Comparison of ENCODE assay signal across 32 mouse cellular contexts in the genomic region with DNA sequence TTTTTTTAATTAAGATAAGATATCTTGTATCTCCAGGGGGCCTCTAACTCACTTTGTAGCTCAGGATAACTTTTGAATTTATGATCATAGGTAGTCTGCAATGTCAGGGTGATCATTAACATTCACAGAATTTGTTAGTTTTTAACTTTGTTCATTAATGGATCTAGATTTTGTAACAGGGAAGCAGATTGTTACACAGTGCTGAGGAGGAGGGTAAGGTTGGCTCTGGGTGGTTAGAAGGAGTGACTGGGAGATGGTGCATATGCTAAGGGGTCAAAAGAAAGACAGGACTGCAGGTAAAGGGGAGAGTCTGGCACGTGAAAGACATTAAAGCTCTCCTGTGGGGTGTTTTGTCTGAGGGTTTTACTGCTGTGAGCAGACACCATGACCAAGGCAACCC.
"Had no signal": no experiment of that assay in that cellular context is flagged by ENCODE, and none has a peak within 500 bp of the region (broad histone marks: within the 10 kb centered on the region; RNA-seq: fewer than 3 reads in every experiment).

No protein-coding gene starts in this region.

- ATAC-seq: hindbrain, embryonic 16.5 days; hindbrain, postnatal 0 days; inflammation-experienced regulatory T-cells, adult 6 months; intestine, embryonic 15.5 days; intestine, embryonic 16.5 days; intestine, postnatal 0 days had no signal

- H3K36me3 ChIP-seq: heart, embryonic 10.5 days; heart, embryonic 12.5 days; heart, embryonic 13.5 days; heart, embryonic 15.5 days; hindbrain, embryonic 10.5 days; hindbrain, embryonic 12.5 days; hindbrain, embryonic 13.5 days; hindbrain, embryonic 15.5 days; intestine, embryonic 15.5 days; kidney, embryonic 15.5 days had no signal

- H3K27ac ChIP-seq: heart, embryonic 10.5 days; heart, embryonic 13.5 days; heart, embryonic 15.5 days; hindbrain, embryonic 10.5 days; hindbrain, embryonic 12.5 days; hindbrain, embryonic 13.5 days; hindbrain, embryonic 14.5 days; hindbrain, embryonic 15.5 days; hindbrain, postnatal 0 days; intestine, embryonic 15.5 days; kidney, embryonic 15.5 days; kidney, postnatal 0 days; layer of hippocampus, adult 2 months; left cerebral cortex, adult 2 months had no signal

- H3K4me3 ChIP-seq: heart, embryonic 10.5 days; heart, embryonic 12.5 days; heart, embryonic 13.5 days; heart, embryonic 15.5 days; hindbrain, embryonic 10.5 days; hindbrain, embryonic 12.5 days; hindbrain, embryonic 13.5 days; hindbrain, embryonic 15.5 days; intestine, embryonic 15.5 days; kidney, embryonic 15.5 days; layer of hippocampus, adult 2 months; left cerebral cortex, adult 2 months had no signal

- H3K4me2 ChIP-seq: heart, embryonic 11.5 days; heart, embryonic 12.5 days; heart, embryonic 13.5 days; heart, embryonic 15.5 days; hindbrain, embryonic 12.5 days; hindbrain, embryonic 13.5 days; hindbrain, embryonic 14.5 days; hindbrain, embryonic 15.5 days; intestine, embryonic 15.5 days; kidney, embryonic 15.5 days had no signal

- DNase-seq: heart, postnatal 10 days; heart, postnatal 14 days; heart, postnatal 36 days; heart, postnatal 4 days; kidney, adult 11 months; kidney, adult 18-20 months; kidney, postnatal 10 days; kidney, postnatal 14 days; kidney, postnatal 25 days; kidney, postnatal 36 days; layer of hippocampus, adult 9-11 months; layer of hippocampus, postnatal 36 days had no signal

- H3K9ac ChIP-seq: heart, embryonic 12.5 days; heart, embryonic 13.5 days; heart, embryonic 15.5 days; hindbrain, embryonic 12.5 days; hindbrain, embryonic 13.5 days; hindbrain, embryonic 14.5 days; hindbrain, embryonic 15.5 days; intestine, embryonic 15.5 days; kidney, embryonic 15.5 days had no signal

- H3K4me1 ChIP-seq: intestine, embryonic 15.5 days had no signal

- H3K9me3 ChIP-seq: heart, embryonic 10.5 days; heart, embryonic 13.5 days; heart, embryonic 15.5 days; hindbrain, embryonic 12.5 days; hindbrain, embryonic 13.5 days; hindbrain, embryonic 15.5 days; intestine, embryonic 15.5 days; kidney, embryonic 15.5 days had no signal

- H3K27me3 ChIP-seq: heart, embryonic 12.5 days; heart, embryonic 13.5 days; heart, embryonic 15.5 days; hindbrain, embryonic 12.5 days; hindbrain, embryonic 15.5 days; intestine, embryonic 15.5 days; kidney, embryonic 15.5 days had no signal
